ENCODE assay signal across 16 mouse cellular contexts in the genomic region with DNA sequence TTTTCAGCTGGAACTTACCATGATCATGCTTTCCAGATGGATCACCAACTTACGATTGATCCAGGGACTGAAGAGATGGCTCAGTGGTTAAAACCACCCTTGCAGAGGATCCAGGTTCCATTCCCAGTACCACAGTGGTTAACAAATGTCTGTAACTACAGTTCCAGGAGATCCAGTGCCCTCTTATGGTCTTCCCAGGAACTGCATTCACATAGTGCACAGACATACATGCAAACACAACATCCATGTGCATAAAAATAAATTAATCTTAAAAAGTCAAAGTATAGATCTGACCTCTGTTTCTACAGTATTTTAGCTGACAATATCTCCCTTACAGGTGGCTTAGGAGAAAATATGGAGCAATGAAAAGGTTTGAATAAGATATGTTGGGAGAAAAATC. TPM values are rescaled to one million over a fixed set of nuclear protein-coding genes. Genes with fewer than 3 reads are reported as not detected.
DNase-seq lines count a peak whose midpoint lies in the region; ATAC-seq and TF ChIP-seq lines count a peak whose summit lies in the region.
"Had no signal": no experiment of that assay in that cellular context is flagged by ENCODE, and none has a peak within 500 bp of the region (broad histone marks: within the 10 kb centered on the region; RNA-seq: fewer than 3 reads in every experiment).

No protein-coding gene starts in this region.

- no peak for ATAC-seq in liver, postnatal 0 days
- ATAC-seq: forebrain, embryonic 14.5 days; midbrain, embryonic 15.5 days had no signal

- DNase-seq in heart, adult 2 months: no peak
- DNase-seq in heart, adult 18-20 months: no peak
- DNase-seq in liver, postnatal 0 days: no peak
- no peak for DNase-seq in liver
- peak; percentile 24 for DNase-seq in ES-E14 (ENCODE audit: low read depth, low spot score)
- DNase-seq in naive thymus-derived CD4-positive, alpha-beta T cell, adult 2 months (ENCODE audit: low read depth): peak; percentile 32
- DNase-seq in kidney, postnatal 14 days: no peak
- no peak for DNase-seq in ovary, postnatal 36 days (ENCODE audit: low spot score)
- DNase-seq: cerebellum, postnatal 10 days; heart, postnatal 4 days; right cerebral cortex, adult 18-20 months had no signal

- no peak for TF ChIP-seq EP300 in heart, adult 2 months (IDR thresholded peaks at IDR 0.05; ENCODE audit: insufficient read depth, low read depth, low read length)
- no peak for TF ChIP-seq EP300 in liver, postnatal 0 days (IDR thresholded peaks at IDR 0.05; ENCODE audit: low read depth)

- H3K27me3 ChIP-seq in heart, adult 2 months (ENCODE audit: control insufficient read depth, insufficient read depth, low read length): no peaks in the 10 kb centered on the region
- H3K27me3 ChIP-seq in liver, postnatal 0 days (ENCODE audit: insufficient read depth, low read length): no peaks in the 10 kb centered on the region
- H3K27me3 ChIP-seq: kidney, embryonic 15.5 days; limb, embryonic 13.5 days; lung, embryonic 15.5 days; midbrain, embryonic 15.5 days had no signal

- H3K27ac ChIP-seq in heart, adult 2 months: no peak overlapping the region
- H3K27ac ChIP-seq in liver, postnatal 0 days (ENCODE audit: low read depth): no peak overlapping the region
- no peak overlapping the region for H3K27ac ChIP-seq in ES-E14 (ENCODE audit: insufficient read depth, low read depth, low read length, poor library complexity, severe bottlenecking)
- H3K27ac ChIP-seq: kidney, embryonic 15.5 days; limb, embryonic 13.5 days; lung, embryonic 15.5 days; midbrain, embryonic 15.5 days had no signal

- no peak overlapping the region for H3K9ac ChIP-seq in heart, adult 2 months (ENCODE audit: low read depth, low read length)
- H3K9ac ChIP-seq in liver, postnatal 0 days (replicated peaks): no peak overlapping the region
- H3K9ac ChIP-seq in ES-E14 (ENCODE audit: insufficient read depth, low read depth, low read length, poor library complexity, severe bottlenecking): no peak overlapping the region
- H3K9ac ChIP-seq: kidney, embryonic 15.5 days; limb, embryonic 13.5 days; lung, embryonic 15.5 days; midbrain, embryonic 15.5 days had no signal

- TF ChIP-seq POLR2A in heart, adult 2 months (IDR thresholded peaks at IDR 0.05; ENCODE audit: insufficient read depth, low read depth, low read length): no peak

- H3K79me2 ChIP-seq in heart, adult 2 months (replicated peaks; ENCODE audit: control insufficient read depth, insufficient read depth, low read length): no peaks in the 10 kb centered on the region

- H3K4me1 ChIP-seq in heart, adult 2 months (ENCODE audit: control insufficient read depth, insufficient read depth, low read length): no peaks in the 10 kb centered on the region
- H3K4me1 ChIP-seq in liver, postnatal 0 days (ENCODE audit: insufficient read depth): no peaks in the 10 kb centered on the region
- no peaks in the 10 kb centered on the region for H3K4me1 ChIP-seq in ES-E14 (ENCODE audit: control insufficient read depth in 2 of 2, insufficient read depth in 2 of 2, low read length in 2 of 2, poor library complexity in 1 of 2)
- H3K4me1 ChIP-seq: kidney, embryonic 15.5 days; limb, embryonic 13.5 days; lung, embryonic 15.5 days; midbrain, embryonic 15.5 days had no signal

- H3K36me3 ChIP-seq in heart, adult 2 months (ENCODE audit: control insufficient read depth, insufficient read depth, low read length): no peaks in the 10 kb centered on the region
- H3K36me3 ChIP-seq in liver, postnatal 0 days (replicated peaks; ENCODE audit: insufficient read depth, low read length): no peaks in the 10 kb centered on the region
- no peaks in the 10 kb centered on the region for H3K36me3 ChIP-seq in ES-E14 (ENCODE audit: control insufficient read depth, insufficient read depth, low read length, poor library complexity, severe bottlenecking)
- H3K36me3 ChIP-seq: kidney, embryonic 15.5 days; limb, embryonic 13.5 days; lung, embryonic 15.5 days; midbrain, embryonic 15.5 days had no signal

- TF ChIP-seq CTCF in heart, adult 2 months (IDR thresholded peaks at IDR 0.05): peak; percentile 39
- peak; percentile 41 for TF ChIP-seq CTCF in liver, postnatal 0 days (IDR thresholded peaks at IDR 0.05; ENCODE audit: low read depth)

- in situ Hi-C loops in ES-E14 (cut with MboI; ENCODE audit: low sequenced_read_pairs in 2 of 2, unreplicated experiment in 2 of 2): no loop called here

- H3K4me2 ChIP-seq in liver, postnatal 0 days (ENCODE audit: low read depth, low read length): no peak overlapping the region
- H3K4me2 ChIP-seq: kidney, embryonic 15.5 days; limb, embryonic 13.5 days; lung, embryonic 15.5 days; midbrain, embryonic 15.5 days had no signal

- no peak overlapping the region for H3K4me3 ChIP-seq in heart, adult 2 months
- no peak overlapping the region for H3K4me3 ChIP-seq in liver, postnatal 0 days (ENCODE audit: low read depth, low read length)
- H3K4me3 ChIP-seq in ES-E14 (ENCODE audit: insufficient read depth in 1 of 2, low read depth in 1 of 2, low read length in 2 of 2, poor library complexity in 1 of 2, severe bottlenecking in 1 of 2): no peak overlapping the region
- H3K4me3 ChIP-seq: kidney, embryonic 15.5 days; limb, embryonic 13.5 days; lung, embryonic 15.5 days; midbrain, embryonic 15.5 days had no signal

- no peaks in the 10 kb centered on the region for H3K9me3 ChIP-seq in liver, postnatal 0 days (ENCODE audit: low read length)
- no peaks in the 10 kb centered on the region for H3K9me3 ChIP-seq in ES-E14 (ENCODE audit: control insufficient read depth, insufficient read depth, low read depth, low read length)
- H3K9me3 ChIP-seq: kidney, embryonic 15.5 days; limb, embryonic 13.5 days; lung, embryonic 15.5 days; midbrain, embryonic 15.5 days had no signal

- intact Hi-C loops in heart, adult 2 months (cut with DNase I): no loop called here

- WGBS in heart, adult 2 months: 97% methylated on average over 1 of the region's 1 CpGs
- WGBS in liver, postnatal 0 days (ENCODE audit: insufficient replicate concordance): 85% methylated on average over 1 of the region's 1 CpGs

TF ChIP-seq in ES-E14, 5 proteins besides CTCF, POLR2A, EP300 and RAD21:
- peak; percentile 28; the same call in 1 of the 2 replicates for TF ChIP-seq ZC3H11A (IDR thresholded peaks at IDR 0.05; ENCODE audit: borderline replicate concordance, low read depth, low read length)
- no peak for TF ChIP-seq HCFC1 (IDR thresholded peaks at IDR 0.05; ENCODE audit: borderline replicate concordance, insufficient read depth, low read length)
TF ChIP-seq in ES-E14: peak in this region for 1.

RNA-seq across cellular contexts. Expression of a gene that starts 56.5 kb away (rescaled TPM):
- 10 to 100 TPM; 14.8 to 15.4 TPM for total RNA-seq in heart, adult 2 months (2021)
- 3.7 and 6.1 TPM in 2 replicates for polyA plus RNA-seq in heart, adult 2 months (2012; rRNA removed)
- 10 to 100 TPM; 14.2 to 14.3 TPM for total RNA-seq in heart, adult 18-20 months (2021)
- 5.2 and 6.9 TPM in 2 replicates for polyA plus RNA-seq in liver, postnatal 0 days (2015; fragmentation: Nextera tagmentation; extraction: Ambion mirVana)
- total RNA-seq in ES-E14 (2012; rRNA removed): 6.2 and 9.7 TPM in 2 replicates

Comparison
In these comparisons a context has a peak if more than half of its experiments do, and no peak if none do; other contexts are left out.
1. DNase-seq: peak in ES-E14 (single experiment) and naive thymus-derived CD4-positive, alpha-beta T cell, adult 2 months (single experiment); none in heart, adult 2 months (0 of 2), heart, adult 18-20 months (0 of 2), liver, postnatal 0 days (single experiment), liver (single experiment), kidney, postnatal 14 days (single experiment) and ovary, postnatal 36 days (single experiment).